Mouse (Mus musculus) neutrophil, adult 83 days (primary cell): ENCODE data around the gene Wwp2. TPM values are rescaled to one million over a fixed set of nuclear protein-coding genes. Genes with fewer than 3 reads are reported as not detected.

Experiments used
- total RNA-seq, 2 experiments: library from RNA; stranded (reverse); gene quantifications; one replicate each; pipeline ENCODE4 v1.2.4; 2023

Gene Wwp2
- 100 to 1,000 TPM; 113 to 118 TPM for total RNA-seq

GRCm38 (mm10) chr8:107435962-107436831 is at the start of gene Wwp2:
Wwp2 (plus strand) TSS chr8:107436365.

GRCm38 (mm10) chr8:107403038-107403781 is 33.0 kb upstream of the Wwp2 start, which contains the start of gene Nqo1:
Nqo1 (minus strand) TSS chr8:107403206.

GRCm38 (mm10) chr8:107424597-107425229 is 11.5 kb upstream of the Wwp2 start, which contains the start of gene Nob1:
Nob1 (minus strand) TSS chr8:107425051.

GRCm38 (mm10) chr8:107587995-107588780 is 152.0 kb downstream of the Wwp2 start, which contains the start of gene Psmd7:
Psmd7 (minus strand) TSS chr8:107588464.

Other genes with a start within 250 kb of the Wwp2 start
- gene Nfat5, start 142.9 kb upstream of the Wwp2 start, total RNA-seq: 10 to 100 TPM; 55.7 to 76.5 TPM
- 1 to 10 TPM; 2.3 to 2.5 TPM for gene Nqo1, start 33.2 kb upstream of the Wwp2 start, total RNA-seq
- gene Nob1, start 11.3 kb upstream of the Wwp2 start, total RNA-seq: 10 to 100 TPM; 11.5 to 12.6 TPM
- 10 to 100 TPM; 35.8 to 38.3 TPM for gene Psmd7, start 152.1 kb downstream of the Wwp2 start, total RNA-seq